Mouse (Mus musculus) bone marrow, adult 2 months (tissue): Measurements from ENCODE around the gene Prcp. TPM values are rescaled to one million over a fixed set of nuclear protein-coding genes. Genes with fewer than 3 reads are reported as not detected.

Source experiments
- H3K27ac ChIP-seq: fragments of 200-500 bp; 2 replicates; pipeline ENCODE4 v1.5.1; 2012; ENCODE audit warnings: low read depth, mild to moderate bottlenecking, control low read depth, inconsistent platforms, low read length; ENCODE audit not compliant: control insufficient read depth, poor library complexity, insufficient read depth
- H3K4me1 ChIP-seq: fragments of 200-500 bp; 2 replicates; pipeline ENCODE4 v1.6.1; 2011; ENCODE audit warnings: low read length; ENCODE audit not compliant: control insufficient read depth, insufficient read depth
- H3K4me3 ChIP-seq: fragments of 200-500 bp; replicated peaks from 2 replicates; pipeline ENCODE3; 2011; ENCODE audit warnings: mild to moderate bottlenecking, low read depth, low read length, control low read depth; ENCODE audit not compliant: control insufficient read depth
- CTCF ChIP-seq: fragments of 200-500 bp; IDR thresholded peaks from 2 replicates; pipeline ENCODE4 v1.5.1; 2011; ENCODE audit warnings: low read length, control low read depth; ENCODE audit not compliant: control insufficient read depth, insufficient read depth
- POLR2A ChIP-seq: fragments of 200-500 bp; IDR thresholded peaks from 2 replicates; pipeline ENCODE4 v1.6.1; 2011; ENCODE audit warnings: low read depth, mild to moderate bottlenecking, control low read depth, low read length, borderline replicate concordance; ENCODE audit not compliant: control insufficient read depth
- WGBS: fragments of 180-500 bp; shearing (Covaris S2); methylation state at CpG from one replicate; pipeline ENCODE4 v1.1.7; 2018; 5-methylcytosine and 5-hydroxymethylcytosine counted together
- polyA plus RNA-seq: library from polyadenylated mRNA; stranded (reverse); fragments of >200 nt; gene quantifications from 2 replicates; pipeline ENCODE4 v1.2.4, GENCODE M21; 2011; ENCODE audit warnings: low replicate concordance; ENCODE audit not compliant: missing spikeins, insufficient read depth, insufficient read length

Prcp gene
- polyA plus RNA-seq, 1 experiment: 34.1 TPM

DNA sequence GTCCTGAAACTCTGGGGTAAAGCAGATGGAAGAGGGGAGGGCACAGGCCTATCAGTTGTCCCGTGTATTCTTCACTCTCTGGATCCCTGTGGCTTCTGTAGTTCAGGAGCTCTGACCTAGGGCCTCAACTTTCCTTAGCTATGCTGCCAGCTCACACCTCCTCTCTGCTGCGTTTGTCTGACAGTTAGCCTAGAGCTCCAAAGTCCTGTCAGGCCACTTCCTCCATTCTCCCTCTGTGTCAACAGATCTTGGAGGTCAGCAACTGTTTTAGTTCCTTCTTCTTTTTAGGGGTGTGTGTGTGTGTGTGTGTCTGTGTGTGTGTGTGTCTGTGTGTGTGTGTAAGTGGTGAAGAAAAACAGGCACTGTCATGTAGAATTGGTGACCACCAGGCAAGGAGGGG, 106.5 kb downstream of the Prcp start:
- Histone ChIP-seq H3K27ac (peak overlapping the region; percentile 7; the same call in 1 of the 2 replicates), H3K4me1 (peaks cover 4% of the 10 kb centered on the region; the same call in 1 of the 2 replicates), H3K4me3 (no peak overlapping the region)
- WGBS: 6% methylated on average over 2 of the region's 2 CpGs
- TF ChIP-seq POLR2A (no peak), CTCF (no peak)

DNA sequence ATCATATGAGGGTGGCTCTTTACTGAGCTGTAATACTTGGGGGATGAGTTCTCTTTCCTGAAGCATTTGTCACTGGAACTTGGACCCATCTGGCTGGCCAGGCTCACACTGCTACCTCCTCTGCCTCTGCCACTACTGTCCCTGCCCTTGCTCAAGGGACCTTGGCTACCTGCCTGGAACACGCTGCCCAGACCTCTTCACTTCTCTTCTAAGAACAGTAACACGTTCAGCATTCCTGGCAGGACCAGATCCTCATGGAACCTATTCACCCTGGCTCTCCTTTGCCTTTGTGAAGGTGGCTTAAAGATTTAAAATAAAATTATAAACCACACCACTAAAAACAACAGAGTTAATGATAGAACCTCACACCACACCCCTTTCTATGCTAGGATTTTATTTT, 107.6 kb downstream of the Prcp start:
- TF ChIP-seq CTCF (no peak), POLR2A (no peak)
- Histone ChIP-seq H3K4me3 (no peak overlapping the region), H3K27ac (no peak overlapping the region), H3K4me1 (peaks cover 3% of the 10 kb centered on the region; the same call in 1 of the 2 replicates)
- 58% methylated on average over 2 of the region's 2 CpGs for WGBS

Other genes starting within 250 kb of the Prcp start
- 0.95 TPM in 1 of 2 replicates, not detected in the other for gene Ankrd42, start 237.3 kb upstream of the Prcp start, polyA plus RNA-seq
- gene Pcf11, start 204.5 kb upstream of the Prcp start, polyA plus RNA-seq: 22.2 and 42.1 TPM in 2 replicates
- gene Rab30, start 132.9 kb upstream of the Prcp start, polyA plus RNA-seq: 6.8 and 6.9 TPM in 2 replicates
- gene Ddias, start 223 bp upstream of the Prcp start, polyA plus RNA-seq: 6.2 and 14.7 TPM in 2 replicates
- not detected in 2 replicates for gene Fam181b, start 205.4 kb downstream of the Prcp start, polyA plus RNA-seq